Mouse (Mus musculus): Measurements from ENCODE around the gene Wdr24.

Wdr24 gene

GRCm38 (mm10) chr17:25877741-25878610 lies 54.5 kb downstream of the Wdr24 start:
- no peak for DNase-seq (ENCODE audit: low spot score in 2 of 2)

Measured in spleen, postnatal 14 days (tissue).